Mouse (Mus musculus): Measurements from ENCODE around the gene Slc26a10. TPM values are rescaled to one million over a fixed set of nuclear protein-coding genes. Genes with fewer than 3 reads are reported as not detected.
A peak's percentile ranks its signal among the peaks of the same experiment; 100 is the strongest.

Slc26a10 gene
- polyA plus RNA-seq, 1 experiment from 2014 or later, result 1.1 TPM

GRCm38 (mm10) chr10:127180695-127181047 lies 226 bp upstream of the Slc26a10 start:
- H3K4me2 ChIP-seq (ENCODE audit: low read depth, low read length), result no peak overlapping the region; the same call in 1 of the 2 replicates
- no peak overlapping the region for H3K4me3 ChIP-seq (ENCODE audit: low read length)
- peaks cover 12% of the 10 kb centered on the region for H3K4me1 ChIP-seq (replicated peaks; ENCODE audit: control insufficient read depth, insufficient read depth, low read length)

GRCm38 (mm10) chr10:127178286-127179027 lies 2.0 kb downstream of the Slc26a10 start:
- H3K27me3 ChIP-seq (ENCODE audit: control insufficient read depth, insufficient read depth, low read depth, low read length), result peaks cover 53% of the 10 kb centered on the region
- H3K4me2 ChIP-seq (ENCODE audit: low read depth, low read length), result peak overlapping the region; percentile 60
- H3K9ac ChIP-seq (ENCODE audit: low read length), result no peak overlapping the region; the same call in 1 of the 2 replicates
- H3K36me3 ChIP-seq (ENCODE audit: control insufficient read depth, insufficient read depth, low read length), result no peaks in the 10 kb centered on the region
- no peaks in the 10 kb centered on the region for H3K9me3 ChIP-seq (ENCODE audit: control insufficient read depth, low read length)
- H3K4me3 ChIP-seq (ENCODE audit: low read length), result peak overlapping the region; percentile 41
- WGBS, result 7% methylated on average over 41 of the region's 41 CpGs
- H3K4me1 ChIP-seq (replicated peaks; ENCODE audit: control insufficient read depth, insufficient read depth, low read length), result peaks cover 12% of the 10 kb centered on the region
- ATAC-seq (ENCODE audit: low read depth), result no peak
- H3K27ac ChIP-seq (ENCODE audit: low read length), result no peak overlapping the region

More at GRCm38 (mm10) chr10:127180695-127181047, 226 bp upstream of the Slc26a10 start:
- no peak for ATAC-seq (ENCODE audit: low read depth)
- Histone ChIP-seq H3K27ac (ENCODE audit: low read length) (no peak overlapping the region), H3K9me3 (ENCODE audit: control insufficient read depth, low read length) (no peaks in the 10 kb centered on the region), H3K9ac (ENCODE audit: low read length) (no peak overlapping the region), H3K36me3 (ENCODE audit: control insufficient read depth, insufficient read depth, low read length) (no peaks in the 10 kb centered on the region), H3K27me3 (ENCODE audit: control insufficient read depth, insufficient read depth, low read depth, low read length) (peaks cover 56% of the 10 kb centered on the region)
- 32% methylated on average over 3 of the region's 3 CpGs for WGBS

- peak overlapping the region; percentile 41 for H3K4me3 ChIP-seq (ENCODE audit: low read length)
- H3K4me2 ChIP-seq (ENCODE audit: low read depth, low read length), result peak overlapping the region; percentile 60
- peaks cover 53% of the 10 kb centered on the region for H3K27me3 ChIP-seq (ENCODE audit: control insufficient read depth, insufficient read depth, low read depth, low read length)
- H3K27ac ChIP-seq (ENCODE audit: low read length), result no peak overlapping the region
- peaks cover 12% of the 10 kb centered on the region for H3K4me1 ChIP-seq (replicated peaks; ENCODE audit: control insufficient read depth, insufficient read depth, low read length)
- no peak overlapping the region; the same call in 1 of the 2 replicates for H3K9ac ChIP-seq (ENCODE audit: low read length)
- 3% methylated on average over 23 of the region's 23 CpGs for WGBS
- no peaks in the 10 kb centered on the region for H3K36me3 ChIP-seq (ENCODE audit: control insufficient read depth, insufficient read depth, low read length)
- H3K9me3 ChIP-seq (ENCODE audit: control insufficient read depth, low read length), result no peaks in the 10 kb centered on the region
- peak; percentile 57 for ATAC-seq (ENCODE audit: low read depth)
Observed at GRCm38 (mm10) chr10:127177719-127178118, 2.7 kb downstream of the Slc26a10 start.

GRCm38 (mm10) chr10:127177235-127177634 lies 3.2 kb downstream of the Slc26a10 start:
- H3K9me3 ChIP-seq (ENCODE audit: control insufficient read depth, low read length), result no peaks in the 10 kb centered on the region
- H3K4me1 ChIP-seq (replicated peaks; ENCODE audit: control insufficient read depth, insufficient read depth, low read length), result peaks cover 12% of the 10 kb centered on the region
- WGBS, result 15% methylated on average over 9 of the region's 9 CpGs
- peaks cover 53% of the 10 kb centered on the region for H3K27me3 ChIP-seq (ENCODE audit: control insufficient read depth, insufficient read depth, low read depth, low read length)
- ATAC-seq (ENCODE audit: low read depth), result no peak
- no peak overlapping the region for H3K9ac ChIP-seq (ENCODE audit: low read length)
- H3K36me3 ChIP-seq (ENCODE audit: control insufficient read depth, insufficient read depth, low read length), result no peaks in the 10 kb centered on the region
- no peak overlapping the region for H3K27ac ChIP-seq (ENCODE audit: low read length)
- no peak overlapping the region; the same call in 1 of the 2 replicates for H3K4me3 ChIP-seq (ENCODE audit: low read length)
- H3K4me2 ChIP-seq (ENCODE audit: low read depth, low read length), result no peak overlapping the region

- WGBS, result 8% methylated on average over 7 of the region's 7 CpGs
- no peak for ATAC-seq (ENCODE audit: low read depth)
- Histone ChIP-seq H3K4me3 (ENCODE audit: low read length) (no peak overlapping the region), H3K36me3 (ENCODE audit: control insufficient read depth, insufficient read depth, low read length) (no peaks in the 10 kb centered on the region), H3K9me3 (ENCODE audit: control insufficient read depth, low read length) (no peaks in the 10 kb centered on the region), H3K27ac (ENCODE audit: low read length) (no peak overlapping the region), H3K4me1 (replicated peaks; ENCODE audit: control insufficient read depth, insufficient read depth, low read length) (peaks cover 12% of the 10 kb centered on the region), H3K27me3 (ENCODE audit: control insufficient read depth, insufficient read depth, low read depth, low read length) (peaks cover 55% of the 10 kb centered on the region), H3K4me2 (ENCODE audit: low read depth, low read length) (no peak overlapping the region), H3K9ac (ENCODE audit: low read length) (no peak overlapping the region)
Observed at GRCm38 (mm10) chr10:127176756-127177155, 3.7 kb downstream of the Slc26a10 start.

- H3K36me3 ChIP-seq (ENCODE audit: control insufficient read depth, insufficient read depth, low read length), result no peaks in the 10 kb centered on the region
- H3K27ac ChIP-seq (ENCODE audit: low read length), result no peak overlapping the region
- no peak for ATAC-seq (ENCODE audit: low read depth)
- peaks cover 55% of the 10 kb centered on the region for H3K27me3 ChIP-seq (ENCODE audit: control insufficient read depth, insufficient read depth, low read depth, low read length)
- H3K4me3 ChIP-seq (ENCODE audit: low read length), result no peak overlapping the region
- 32% methylated on average over 3 of the region's 3 CpGs for WGBS
- peaks cover 12% of the 10 kb centered on the region for H3K4me1 ChIP-seq (replicated peaks; ENCODE audit: control insufficient read depth, insufficient read depth, low read length)
- no peak overlapping the region for H3K9ac ChIP-seq (ENCODE audit: low read length)
- no peaks in the 10 kb centered on the region for H3K9me3 ChIP-seq (ENCODE audit: control insufficient read depth, low read length)
- no peak overlapping the region for H3K4me2 ChIP-seq (ENCODE audit: low read depth, low read length)
Observed at GRCm38 (mm10) chr10:127176228-127176627, 4.2 kb downstream of the Slc26a10 start.

GRCm38 (mm10) chr10:127174170-127174569 lies 6.3 kb downstream of the Slc26a10 start:
- H3K4me3 ChIP-seq (ENCODE audit: low read length), result no peak overlapping the region
- peaks cover 18% of the 10 kb centered on the region for H3K4me1 ChIP-seq (replicated peaks; ENCODE audit: control insufficient read depth, insufficient read depth, low read length)
- no peak overlapping the region for H3K27ac ChIP-seq (ENCODE audit: low read length)
- no peak overlapping the region for H3K9ac ChIP-seq (ENCODE audit: low read length)
- H3K4me2 ChIP-seq (ENCODE audit: low read depth, low read length), result no peak overlapping the region
- no peaks in the 10 kb centered on the region for H3K36me3 ChIP-seq (ENCODE audit: control insufficient read depth, insufficient read depth, low read length)
- WGBS, result 78% methylated on average over 7 of the region's 7 CpGs
- H3K9me3 ChIP-seq (ENCODE audit: control insufficient read depth, low read length), result no peaks in the 10 kb centered on the region
- peaks cover 52% of the 10 kb centered on the region for H3K27me3 ChIP-seq (ENCODE audit: control insufficient read depth, insufficient read depth, low read depth, low read length)
- ATAC-seq (ENCODE audit: low read depth), result no peak

- Histone ChIP-seq H3K27me3 (ENCODE audit: control insufficient read depth, insufficient read depth, low read depth, low read length) (peaks cover 48% of the 10 kb centered on the region), H3K4me1 (replicated peaks; ENCODE audit: control insufficient read depth, insufficient read depth, low read length) (peaks cover 16% of the 10 kb centered on the region), H3K4me3 (ENCODE audit: low read length) (no peak overlapping the region), H3K9me3 (ENCODE audit: control insufficient read depth, low read length) (no peaks in the 10 kb centered on the region), H3K4me2 (ENCODE audit: low read depth, low read length) (no peak overlapping the region), H3K27ac (ENCODE audit: low read length) (no peak overlapping the region), H3K9ac (ENCODE audit: low read length) (no peak overlapping the region), H3K36me3 (ENCODE audit: control insufficient read depth, insufficient read depth, low read length) (no peaks in the 10 kb centered on the region)
- no peak for ATAC-seq (ENCODE audit: low read depth)
- 81% methylated on average over 16 of the region's 16 CpGs for WGBS
Observed at GRCm38 (mm10) chr10:127173148-127174065, 7.0 kb downstream of the Slc26a10 start.

- Histone ChIP-seq H3K4me1 (replicated peaks; ENCODE audit: control insufficient read depth, insufficient read depth, low read length) (peaks cover 10% of the 10 kb centered on the region), H3K9ac (ENCODE audit: low read length) (no peak overlapping the region), H3K27me3 (ENCODE audit: control insufficient read depth, insufficient read depth, low read depth, low read length) (peaks cover 49% of the 10 kb centered on the region), H3K4me3 (ENCODE audit: low read length) (no peak overlapping the region), H3K36me3 (ENCODE audit: control insufficient read depth, insufficient read depth, low read length) (no peaks in the 10 kb centered on the region), H3K27ac (ENCODE audit: low read length) (no peak overlapping the region), H3K4me2 (ENCODE audit: low read depth, low read length) (no peak overlapping the region), H3K9me3 (ENCODE audit: control insufficient read depth, low read length) (no peaks in the 10 kb centered on the region)
- ATAC-seq (ENCODE audit: low read depth), result no peak
- WGBS, result 81% methylated on average over 15 of the region's 15 CpGs
Observed at GRCm38 (mm10) chr10:127171631-127172200, 8.7 kb downstream of the Slc26a10 start.
